Mouse (Mus musculus) thymus, postnatal 36 days (tissue): Measurements from ENCODE around the gene Scrn2.
A peak's percentile ranks its signal among the peaks of the same experiment; 100 is the strongest.

Experiments used
- DNase-seq, 2 experiments: peaks; one replicate each; pipeline ENCODE4 v3.0.0; 2022; ENCODE audit warnings: mixed read lengths in 2 of 2

Gene Scrn2

DNA sequence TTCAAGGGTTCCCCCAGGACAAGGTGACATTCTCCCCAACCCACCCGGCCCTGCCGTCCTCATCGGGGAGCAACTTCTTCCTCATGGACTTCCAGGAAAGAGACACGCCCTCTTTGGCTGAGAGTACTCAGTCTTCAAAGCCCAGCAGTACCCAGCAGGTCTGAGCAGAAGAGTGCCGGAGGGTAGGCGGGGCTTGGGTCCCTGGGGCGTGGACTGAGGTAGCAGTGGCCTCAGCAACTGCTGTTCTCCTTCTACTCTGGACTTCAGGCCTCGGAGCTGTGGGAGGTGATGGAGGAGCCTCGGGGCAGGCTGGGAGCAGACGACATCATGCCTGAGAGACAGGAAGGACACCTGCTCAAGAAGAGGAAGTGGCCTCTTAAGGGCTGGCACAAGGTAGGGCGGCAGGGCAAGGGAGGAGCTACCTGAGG, 22.5 kb downstream of the Scrn2 start:
- peak in 1 of 2 experiments; percentile 33 for DNase-seq

DNA sequence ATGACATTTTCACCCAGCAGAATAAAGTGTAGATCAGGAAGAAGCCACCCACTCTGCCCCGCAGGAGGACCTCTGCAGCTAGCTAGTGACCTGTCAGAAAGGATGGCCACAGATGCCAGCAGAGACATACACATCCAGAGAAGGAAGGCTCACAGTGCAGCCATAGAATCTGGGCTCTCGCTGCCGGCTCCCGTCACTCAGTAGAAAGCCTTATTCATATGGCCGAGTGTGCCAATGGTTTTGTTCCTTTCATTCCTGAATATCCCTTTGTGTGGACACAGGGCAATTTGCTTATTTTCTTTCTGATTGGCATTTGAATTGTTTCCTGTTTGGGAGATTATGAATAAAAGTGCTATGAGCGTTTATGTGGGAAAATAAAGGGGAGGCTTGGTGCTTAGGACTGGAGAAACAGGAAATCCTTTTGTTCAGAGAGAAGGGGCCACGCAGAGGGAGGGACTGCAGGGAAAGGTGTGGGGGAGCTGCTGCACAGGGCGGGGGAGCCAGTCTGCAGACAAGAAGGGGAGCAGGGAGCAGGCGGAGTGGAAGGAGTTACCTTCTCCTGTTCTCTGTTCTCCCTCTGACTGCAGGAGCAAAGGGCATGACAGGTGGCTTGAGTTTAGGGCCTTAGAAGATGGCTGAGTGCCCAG, 33.7 kb downstream of the Scrn2 start:
- DNase-seq, result no peak

- DNase-seq, result no peak
These were observed 34.2 kb downstream of the Scrn2 start for GRCm38 (mm10) chr11:97063921-97064295.

- DNase-seq, result no peak
These were observed 36.0 kb downstream of the Scrn2 start for GRCm38 (mm10) chr11:97065538-97066295.

- no peak for DNase-seq
These were observed 37.1 kb downstream of the Scrn2 start for GRCm38 (mm10) chr11:97066656-97067360.

DNA sequence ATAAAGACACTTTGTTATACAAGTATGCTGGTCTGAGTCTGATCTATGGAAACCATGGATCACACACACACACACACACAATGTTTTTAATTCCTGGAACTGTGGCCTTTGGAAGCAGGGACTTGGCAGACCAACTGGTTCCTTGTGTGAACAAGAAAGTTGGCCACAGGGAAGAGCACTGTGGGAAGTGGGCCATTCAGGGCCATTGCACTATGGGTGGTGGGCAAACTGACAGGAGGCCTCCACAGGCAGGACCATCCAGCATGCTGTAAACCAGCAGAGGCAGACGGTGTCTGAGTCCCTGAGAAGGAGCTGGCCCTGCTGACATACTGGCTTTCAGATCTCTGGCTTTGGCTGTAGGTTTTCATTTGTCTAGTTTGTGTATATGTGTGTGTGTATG, 39.6 kb downstream of the Scrn2 start:
- no peak for DNase-seq

- DNase-seq, result no peak
These were observed 40.0 kb downstream of the Scrn2 start for GRCm38 (mm10) chr11:97069770-97070169.

- no peak for DNase-seq
These were observed 41.4 kb downstream of the Scrn2 start for GRCm38 (mm10) chr11:97071129-97071528.

DNA sequence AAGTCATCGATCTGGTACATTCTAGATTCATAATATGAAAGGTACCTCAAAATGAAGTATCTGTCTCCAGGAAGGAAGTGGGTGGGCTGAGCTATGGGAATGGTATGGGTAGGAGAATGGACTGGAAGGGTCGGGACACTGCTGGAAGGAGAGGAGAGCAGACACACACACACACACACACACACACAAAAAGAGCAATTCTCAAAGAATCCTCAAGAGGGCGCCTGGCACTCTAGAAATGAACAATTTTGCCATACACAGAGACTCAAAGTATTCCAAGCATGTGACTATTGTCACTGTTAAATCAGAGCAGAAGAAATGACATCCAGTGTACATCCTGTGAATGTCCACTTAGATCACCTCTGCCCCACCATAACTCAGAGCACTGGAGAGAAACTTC, 42.8 kb downstream of the Scrn2 start:
- no peak for DNase-seq

DNA sequence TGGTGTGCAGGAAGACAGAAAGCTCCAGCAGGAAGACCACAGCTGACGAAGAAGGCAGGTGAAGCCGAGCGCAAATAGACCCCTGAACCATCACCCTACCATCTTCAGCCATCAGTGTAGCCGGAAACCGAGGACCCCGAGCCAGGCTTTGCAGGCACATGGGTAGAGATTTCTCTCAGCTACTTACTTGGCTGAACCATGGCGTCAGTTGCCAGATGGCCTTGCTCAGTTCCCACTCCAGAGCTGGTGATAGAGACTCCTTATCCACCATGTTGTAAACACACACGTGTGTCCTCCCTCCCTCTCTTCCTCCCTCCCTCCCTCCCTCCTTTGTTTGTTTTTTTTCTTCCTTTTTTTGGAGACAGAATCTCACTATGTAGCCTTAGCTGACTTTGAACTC, 44.5 kb downstream of the Scrn2 start:
- no peak for DNase-seq

DNA sequence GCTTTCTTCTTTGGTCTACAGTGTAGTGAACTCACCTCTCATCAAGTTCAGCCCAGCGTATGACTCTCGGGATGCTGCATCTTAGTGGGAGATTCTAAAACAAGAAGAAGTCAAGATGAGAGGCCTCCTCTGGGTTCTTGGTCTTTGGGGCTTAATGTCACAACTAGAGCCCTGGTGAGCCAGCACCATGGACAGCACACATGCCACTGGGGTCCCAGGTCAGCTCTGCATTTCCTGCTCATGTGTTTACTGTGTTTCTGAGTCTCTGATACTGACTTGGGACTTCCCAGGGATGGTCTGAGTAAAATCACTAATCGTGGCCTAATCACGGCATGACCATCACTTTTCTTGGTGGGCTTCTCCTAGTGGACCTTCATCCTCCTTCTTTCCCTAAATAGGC, 49.0 kb downstream of the Scrn2 start:
- no peak for DNase-seq

- no peak for DNase-seq
These were observed 50.6 kb downstream of the Scrn2 start for GRCm38 (mm10) chr11:97080291-97080690.

- no peak for DNase-seq
These were observed 53.2 kb downstream of the Scrn2 start for GRCm38 (mm10) chr11:97082977-97083376.
